Mouse (Mus musculus) heart, embryonic 16.5 days (tissue): ENCODE data around the gene Arpc2. TPM values are rescaled to one million over a fixed set of nuclear protein-coding genes. Genes with fewer than 3 reads are reported as not detected.
A peak's percentile ranks its signal among the peaks of the same experiment; 100 is the strongest.

Source experiments
- ATAC-seq: fragments of 200-750 bp; cut with Nextera tagmentation; replicated peaks from 2 replicates; pipeline ENCODE4 v1.8.0; 2017; ENCODE audit warnings: moderate number of reproducible peaks; ENCODE audit not compliant: insufficient read depth, low FRiP score; ENCODE audit errors: extremely low read depth
- H3K27ac ChIP-seq: fragments of 300-500 bp; sonication (generic); 2 replicates; pipeline ENCODE4 v1.5.1; 2014; ENCODE audit warnings: mild to moderate bottlenecking, low read length, control low read depth, moderate library complexity
- H3K27me3 ChIP-seq: fragments of 300-500 bp; sonication (generic); 2 replicates; pipeline ENCODE4 v1.6.1; 2014; ENCODE audit warnings: low read length, mixed read lengths; ENCODE audit not compliant: control insufficient read depth, insufficient read depth
- H3K36me3 ChIP-seq: fragments of 300-500 bp; sonication (generic); 2 replicates; pipeline ENCODE4 v1.6.1; 2014; ENCODE audit not compliant: control insufficient read depth, insufficient read depth
- H3K4me1 ChIP-seq: fragments of 300-500 bp; sonication (generic); 2 replicates; pipeline ENCODE4 v1.6.1; 2014; ENCODE audit warnings: low read length, mixed read lengths; ENCODE audit not compliant: control insufficient read depth, insufficient read depth
- H3K4me2 ChIP-seq: fragments of 300-500 bp; sonication (generic); 2 replicates; pipeline ENCODE4 v1.6.1; 2014; ENCODE audit warnings: low read depth, mild to moderate bottlenecking, control low read depth, low read length
- H3K4me3 ChIP-seq: fragments of 300-500 bp; sonication (generic); 2 replicates; pipeline ENCODE4 v1.5.1; 2014; ENCODE audit warnings: mild to moderate bottlenecking, control low read depth, low read length
- H3K9ac ChIP-seq: fragments of 300-500 bp; sonication (generic); 2 replicates; pipeline ENCODE4 v1.6.1; 2014; ENCODE audit warnings: low read length, control low read depth
- H3K9me3 ChIP-seq: fragments of 300-500 bp; sonication (generic); replicated peaks from 2 replicates; pipeline ENCODE4 v1.6.1; 2016; ENCODE audit warnings: low read length; ENCODE audit not compliant: control insufficient read depth
- WGBS: fragments of 180-500 bp; shearing (Covaris S2); extraction: QIAGEN DNeasy Blood & Tissue Kit; methylation state at CpG from one replicate; pipeline ENCODE4 v1.1.7; 2014; 5-methylcytosine and 5-hydroxymethylcytosine counted together
- polyA plus RNA-seq: library from polyadenylated mRNA; unstranded; fragments of >200 nt; fragmentation: Nextera tagmentation; extraction: Ambion mirVana; gene quantifications from 2 replicates; pipeline ENCODE4 v1.2.1, GENCODE M21; 2015

Arpc2 gene
- polyA plus RNA-seq, 1 experiment from 2014 or later, result 472 TPM

DNA sequence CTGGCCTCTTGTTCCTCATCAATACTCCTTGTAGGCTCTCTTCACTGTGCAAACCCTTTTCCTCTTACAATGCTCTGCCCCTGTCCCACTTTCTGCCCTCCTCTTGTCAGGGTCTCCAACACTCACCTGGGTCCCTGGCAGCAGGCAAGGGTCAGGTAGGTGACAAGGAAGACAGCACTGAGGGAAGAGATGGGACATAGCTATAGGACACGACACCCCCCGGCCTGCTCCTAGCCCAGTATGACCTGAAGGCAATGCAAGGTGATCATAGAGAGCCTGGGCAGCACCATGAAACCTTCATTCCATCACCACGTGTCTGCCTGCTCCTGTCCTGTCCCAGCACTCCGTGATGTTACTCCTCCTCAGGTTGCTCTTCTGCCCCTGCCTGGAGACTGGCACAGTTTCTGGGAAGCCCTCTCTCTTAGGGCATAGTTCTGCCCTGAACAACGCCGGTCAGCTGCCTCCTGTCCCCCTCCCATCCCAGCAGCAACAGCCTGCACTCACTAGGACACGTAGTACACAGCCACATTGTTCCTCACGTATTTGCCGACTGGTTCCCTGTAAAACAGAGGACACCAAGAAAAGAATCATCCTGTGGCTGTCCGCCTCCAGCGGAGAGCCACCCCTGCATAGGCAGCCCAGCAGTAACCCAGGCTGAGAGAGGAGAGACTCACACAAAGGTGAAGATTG lies 56.6 kb downstream of the Arpc2 start:
- H3K4me1 ChIP-seq, result peaks cover 89% of the 10 kb centered on the region
- H3K9me3 ChIP-seq, result no peaks in the 10 kb centered on the region
- 82% methylated on average over 11 of the region's 11 CpGs for WGBS
- 0 out of 2 replicates have a peak overlapping the region, but pooled peaks have one; percentile 11 for H3K27ac ChIP-seq
- H3K36me3 ChIP-seq, result peaks cover 26% of the 10 kb centered on the region
- H3K4me2 ChIP-seq, result no peak overlapping the region
- H3K4me3 ChIP-seq, result no peak overlapping the region
- no peak for ATAC-seq
- no peaks in the 10 kb centered on the region for H3K27me3 ChIP-seq
- H3K9ac ChIP-seq, result no peak overlapping the region

DNA sequence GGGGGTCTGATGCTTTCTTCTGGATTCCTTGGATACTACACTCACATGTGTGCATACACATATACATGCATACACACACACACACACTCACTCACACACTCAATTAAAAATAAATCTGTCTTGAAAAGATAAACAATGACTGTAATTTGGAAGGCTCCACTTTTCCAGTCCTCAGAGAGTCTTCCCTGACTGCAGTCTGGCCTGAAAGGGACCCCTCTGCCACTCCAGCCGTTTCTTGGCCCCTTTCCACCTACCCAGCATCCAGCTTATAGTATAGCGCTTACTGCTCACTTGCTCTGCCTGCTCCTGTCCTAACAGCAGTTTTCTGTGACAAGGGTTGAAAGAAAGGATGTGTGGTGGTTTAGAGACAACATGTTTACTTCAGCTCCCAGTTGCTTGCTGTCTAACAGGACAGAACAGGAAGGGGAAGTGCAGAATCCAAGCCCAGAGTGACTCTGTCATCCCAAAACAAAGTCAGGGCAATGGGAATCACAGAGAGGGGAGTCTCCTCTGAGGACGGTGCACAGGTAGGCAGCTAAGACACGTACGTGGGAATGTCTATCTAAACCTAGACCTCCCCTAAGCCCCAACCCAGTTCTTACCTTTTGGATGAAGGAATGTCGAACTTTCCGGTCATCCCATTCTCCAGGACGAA lies 57.5 kb downstream of the Arpc2 start:
- peaks cover 90% of the 10 kb centered on the region for H3K4me1 ChIP-seq
- H3K9ac ChIP-seq, result no peak overlapping the region
- peaks cover 26% of the 10 kb centered on the region for H3K36me3 ChIP-seq
- no peak overlapping the region for H3K4me3 ChIP-seq
- WGBS, result 71% methylated on average over 8 of the region's 8 CpGs
- peak overlapping the region; percentile 99 for H3K27ac ChIP-seq
- no peaks in the 10 kb centered on the region for H3K9me3 ChIP-seq
- no peak for ATAC-seq
- no peak overlapping the region for H3K4me2 ChIP-seq
- no peaks in the 10 kb centered on the region for H3K27me3 ChIP-seq

DNA sequence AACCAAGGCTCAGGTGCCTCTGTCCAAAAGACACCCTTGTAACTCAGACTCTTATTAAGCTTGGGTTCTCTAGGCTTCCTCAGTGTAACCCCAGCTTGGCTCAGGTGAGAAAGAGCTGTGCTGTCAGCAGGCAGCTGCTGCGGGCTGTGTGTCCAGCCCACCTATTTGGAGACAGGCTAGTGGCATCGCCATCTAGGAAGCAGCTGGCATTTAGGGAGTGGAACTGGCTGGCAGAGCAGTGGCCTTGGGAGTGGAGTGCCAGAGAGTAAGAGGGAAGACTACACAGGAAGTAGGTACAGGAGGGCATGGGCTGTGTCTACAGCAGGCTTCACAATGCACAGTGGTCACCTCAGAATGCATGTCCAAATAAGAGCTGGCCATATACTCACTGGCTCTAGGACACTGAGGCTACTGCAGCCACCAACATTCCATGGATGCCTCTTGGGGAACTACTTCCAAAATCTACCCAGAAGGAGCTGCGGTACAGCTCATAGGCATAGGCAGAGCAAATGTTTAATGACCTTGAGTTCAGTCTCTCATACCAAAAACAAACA lies 58.3 kb downstream of the Arpc2 start:
- Histone ChIP-seq H3K9ac (no peak overlapping the region), H3K27ac (peak overlapping the region; percentile 99), H3K4me1 (peaks cover 90% of the 10 kb centered on the region), H3K4me3 (no peak overlapping the region), H3K27me3 (no peaks in the 10 kb centered on the region), H3K9me3 (no peaks in the 10 kb centered on the region), H3K4me2 (no peak overlapping the region), H3K36me3 (peaks cover 19% of the 10 kb centered on the region; the same call in 1 of the 2 replicates)
- 57% methylated on average over 3 of the region's 3 CpGs for WGBS
- ATAC-seq, result no peak

DNA sequence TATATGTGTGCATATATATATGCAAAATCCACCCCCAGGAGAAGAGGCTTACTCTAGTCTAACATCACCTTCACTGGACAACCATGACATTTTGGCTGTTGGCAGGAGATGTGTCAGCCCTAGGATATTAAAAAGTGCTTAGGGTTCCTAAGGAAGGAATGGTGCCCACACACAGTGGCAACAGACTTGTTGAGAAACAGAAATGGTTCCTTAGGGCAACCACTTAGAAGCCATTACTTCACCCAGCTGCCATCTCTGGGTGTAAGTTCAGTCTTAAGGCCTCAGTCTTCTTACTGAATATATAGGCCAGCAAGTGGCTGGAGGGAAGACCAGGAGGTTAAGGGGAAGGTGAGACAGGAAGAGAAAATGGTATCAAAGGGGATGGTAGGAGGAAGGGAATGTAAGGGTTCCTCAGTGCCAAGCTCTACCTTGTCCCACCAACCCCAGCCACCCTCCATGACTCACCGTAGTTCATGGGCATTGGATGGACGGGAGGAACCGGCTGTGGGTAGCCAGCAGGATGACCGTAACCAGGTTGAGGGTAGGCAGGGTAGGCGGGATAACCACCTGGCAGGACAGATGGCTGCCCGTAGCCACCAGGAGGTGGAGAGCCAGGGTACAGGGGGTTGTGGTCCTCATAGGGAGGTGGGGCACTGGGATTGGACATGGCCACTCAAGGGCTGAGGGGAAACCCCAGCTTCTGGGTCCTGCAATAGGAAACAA lies 59.0 kb downstream of the Arpc2 start:
- peak overlapping the region; percentile 69 for H3K9ac ChIP-seq
- H3K4me3 ChIP-seq, result peak overlapping the region; percentile 15; the same call in 1 of the 2 replicates
- WGBS, result 71% methylated on average over 6 of the region's 6 CpGs
- H3K27ac ChIP-seq, result peak overlapping the region; percentile 99
- H3K27me3 ChIP-seq, result no peaks in the 10 kb centered on the region
- H3K4me2 ChIP-seq, result peak overlapping the region; percentile 67
- peaks cover 13% of the 10 kb centered on the region; the same call in 1 of the 2 replicates for H3K36me3 ChIP-seq
- H3K9me3 ChIP-seq, result no peaks in the 10 kb centered on the region
- H3K4me1 ChIP-seq, result peaks cover 90% of the 10 kb centered on the region
- no peak for ATAC-seq

DNA sequence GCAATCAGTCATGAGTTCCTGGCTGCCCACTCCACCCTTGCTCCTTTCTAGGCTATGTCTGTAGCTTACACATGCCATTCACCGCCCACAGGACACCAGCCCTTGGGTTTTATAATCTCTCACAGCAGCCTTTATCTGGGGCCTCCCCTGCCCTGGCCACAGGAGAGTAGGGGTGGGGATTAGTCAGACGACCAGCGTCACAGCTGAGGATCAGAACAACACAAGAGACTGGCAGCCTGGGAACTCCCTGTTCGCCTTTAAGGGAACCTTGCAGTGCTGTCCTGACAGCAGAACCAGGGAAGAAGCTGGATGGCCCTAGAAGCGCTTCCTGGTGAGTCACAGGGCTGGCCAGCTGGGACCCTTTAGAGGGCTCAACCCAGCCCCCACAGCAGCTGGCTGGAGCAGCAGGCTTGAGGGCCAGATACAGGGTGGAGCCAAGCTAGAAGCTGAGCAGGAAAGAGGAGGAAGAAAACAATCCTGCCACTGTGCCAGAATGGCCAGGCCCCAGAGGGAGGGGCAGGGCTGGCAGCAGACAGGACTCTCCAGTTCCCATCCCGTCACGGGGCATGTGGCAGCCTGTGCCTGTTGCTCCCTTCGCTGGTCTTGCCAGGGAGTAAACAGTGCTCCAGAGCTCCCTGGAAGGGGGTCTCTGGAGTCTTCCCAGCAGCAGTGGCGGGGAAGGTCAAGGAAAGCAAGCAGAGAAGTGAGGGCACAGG lies 59.7 kb downstream of the Arpc2 start:
- Histone ChIP-seq H3K9me3 (no peaks in the 10 kb centered on the region), H3K4me1 (peaks cover 89% of the 10 kb centered on the region), H3K9ac (peak overlapping the region; percentile 69), H3K27ac (peak overlapping the region; percentile 99), H3K4me2 (peak overlapping the region; percentile 67), H3K27me3 (no peaks in the 10 kb centered on the region), H3K36me3 (peaks cover 13% of the 10 kb centered on the region; the same call in 1 of the 2 replicates), H3K4me3 (peak overlapping the region; percentile 39)
- peak; percentile 84 for ATAC-seq
- WGBS, result 6% methylated on average over 9 of the region's 9 CpGs

DNA sequence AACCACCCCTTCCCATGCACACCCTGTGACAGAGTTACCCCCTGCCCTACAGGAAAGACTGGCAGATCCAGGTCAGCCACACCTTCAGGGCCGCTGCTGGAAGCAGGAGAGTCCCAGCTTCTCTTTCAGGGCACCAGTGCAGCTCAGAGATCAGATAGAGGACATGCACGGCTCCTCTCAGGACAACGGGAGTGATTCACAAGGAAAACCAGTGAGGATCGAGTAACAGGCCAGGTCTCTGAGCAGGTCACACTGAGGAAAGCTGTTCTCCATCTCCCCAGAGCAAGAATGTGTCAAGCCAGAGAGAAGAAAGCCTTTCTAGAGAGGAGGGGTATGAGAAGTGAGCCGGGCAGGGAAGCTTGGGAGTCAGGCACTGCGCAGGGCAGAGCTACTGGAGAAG lies 60.6 kb downstream of the Arpc2 start:
- no peaks in the 10 kb centered on the region for H3K27me3 ChIP-seq
- peaks cover 85% of the 10 kb centered on the region for H3K4me1 ChIP-seq
- H3K36me3 ChIP-seq, result peaks cover 10% of the 10 kb centered on the region; the same call in 1 of the 2 replicates
- H3K9ac ChIP-seq, result peak overlapping the region; percentile 69
- peak overlapping the region; percentile 99 for H3K27ac ChIP-seq
- no peaks in the 10 kb centered on the region for H3K9me3 ChIP-seq
- peak overlapping the region; percentile 39 for H3K4me3 ChIP-seq
- no peak for ATAC-seq
- WGBS, result 22% methylated on average over 6 of the region's 6 CpGs
- peak overlapping the region; percentile 67 for H3K4me2 ChIP-seq

DNA sequence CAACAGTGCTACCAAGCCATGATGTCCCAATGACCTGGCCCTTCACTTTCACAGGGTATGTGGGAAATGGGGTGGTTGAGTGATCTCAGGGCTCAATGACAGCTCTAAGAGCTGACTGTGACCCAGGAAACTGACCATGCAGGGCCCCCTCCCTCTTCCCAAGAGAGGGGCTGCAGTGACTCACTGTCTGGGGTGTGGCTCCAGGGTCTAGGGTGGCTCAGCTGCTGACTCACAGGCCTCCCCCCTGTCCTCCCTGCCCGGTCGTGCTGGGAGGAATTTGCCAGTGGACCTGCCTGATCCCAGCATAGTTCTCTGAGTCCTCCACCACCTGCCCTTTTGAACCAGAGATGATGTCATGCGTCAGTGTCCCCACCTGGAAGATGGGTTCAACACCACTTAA lies 61.4 kb downstream of the Arpc2 start:
- H3K27me3 ChIP-seq, result no peaks in the 10 kb centered on the region
- peaks cover 88% of the 10 kb centered on the region for H3K4me1 ChIP-seq
- no peaks in the 10 kb centered on the region for H3K9me3 ChIP-seq
- H3K9ac ChIP-seq, result peak overlapping the region; percentile 69; the same call in 1 of the 2 replicates
- no peak for ATAC-seq
- 37% methylated on average over 3 of the region's 3 CpGs for WGBS
- H3K27ac ChIP-seq, result peak overlapping the region; percentile 99
- 0 out of 2 replicates have a peak, but pooled peaks cover 4% of the 10 kb centered on the region for H3K36me3 ChIP-seq
- peak overlapping the region; percentile 67; the same call in 1 of the 2 replicates for H3K4me2 ChIP-seq
- no peak overlapping the region for H3K4me3 ChIP-seq

DNA sequence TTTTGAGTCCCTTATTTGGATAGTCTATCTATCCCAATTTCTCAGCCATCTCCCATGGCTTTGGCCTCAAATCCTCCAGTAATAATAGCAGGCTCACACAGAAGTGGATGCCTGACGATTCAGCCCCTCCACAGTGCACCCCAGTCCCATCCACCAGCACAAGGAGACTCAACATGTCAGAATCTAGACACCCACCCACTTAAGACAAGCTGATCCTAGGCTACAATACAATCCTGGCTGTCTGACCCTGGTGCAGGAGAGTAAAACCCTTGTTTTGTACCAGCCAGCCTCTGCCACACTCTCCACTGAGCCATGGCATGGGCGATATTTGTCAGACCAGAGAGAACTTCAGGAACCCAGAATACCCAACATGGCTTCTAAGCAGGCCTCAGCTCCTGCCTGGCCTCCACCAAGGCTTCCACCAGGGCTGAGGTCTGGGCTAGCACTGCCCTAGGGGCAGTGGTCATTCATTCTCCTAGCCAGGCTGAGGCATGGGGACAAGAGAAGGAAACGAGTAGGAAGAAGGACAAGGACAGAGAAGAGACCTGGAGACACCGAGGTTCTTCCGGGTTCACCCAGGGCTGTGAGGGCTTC lies 62.4 kb downstream of the Arpc2 start:
- no peak for ATAC-seq
- Histone ChIP-seq H3K4me2 (no peak overlapping the region), H3K4me3 (no peak overlapping the region), H3K4me1 (peaks cover 91% of the 10 kb centered on the region), H3K9ac (peak overlapping the region; percentile 39), H3K9me3 (no peaks in the 10 kb centered on the region), H3K36me3 (no peaks in the 10 kb centered on the region), H3K27ac (peak overlapping the region; percentile 99), H3K27me3 (no peaks in the 10 kb centered on the region)
- 73% methylated on average over 5 of the region's 5 CpGs for WGBS
